Mouse (Mus musculus) forebrain, postnatal 0 days (tissue): Measurements from ENCODE around the gene Col6a6. TPM values are rescaled to one million over a fixed set of nuclear protein-coding genes. Genes with fewer than 3 reads are reported as not detected.

Experiments used
- ATAC-seq: fragments of 200-750 bp; cut with Nextera tagmentation; 2 replicates; pipeline ENCODE4 v1.8.0; 2017; ENCODE audit warnings: mild to moderate bottlenecking, moderate library complexity
- DNase-seq: peaks from one replicate; pipeline ENCODE4 v3.0.0-alpha.2; 2015
- H3K27ac ChIP-seq: fragments of 300-500 bp; sonication (generic); 2 replicates; pipeline ENCODE4 v1.5.1; 2014; ENCODE audit warnings: low read depth, mild to moderate bottlenecking, antibody characterized with exemption, low read length, moderate library complexity, mixed read lengths
- H3K27me3 ChIP-seq: fragments of 300-500 bp; sonication (generic); 2 replicates; pipeline ENCODE4 v1.6.1; 2014; ENCODE audit warnings: mild to moderate bottlenecking, low read length, mixed read lengths; ENCODE audit not compliant: insufficient read depth
- H3K36me3 ChIP-seq: fragments of 300-500 bp; sonication (generic); 2 replicates; pipeline ENCODE4 v1.6.1; 2014; ENCODE audit warnings: mild to moderate bottlenecking, moderate library complexity; ENCODE audit not compliant: insufficient read depth
- H3K4me1 ChIP-seq: fragments of 300-500 bp; sonication (generic); 2 replicates; pipeline ENCODE4 v1.6.1; 2014; ENCODE audit warnings: antibody characterized with exemption; ENCODE audit not compliant: insufficient read depth
- H3K4me2 ChIP-seq: fragments of 300-500 bp; sonication (generic); 2 replicates; pipeline ENCODE4 v1.6.1; 2014; ENCODE audit warnings: low read depth, mild to moderate bottlenecking, moderate library complexity
- H3K4me3 ChIP-seq: fragments of 300-500 bp; sonication (generic); 2 replicates; pipeline ENCODE4 v1.5.1; 2014; ENCODE audit warnings: low read depth, low read length, mixed read lengths
- H3K9ac ChIP-seq: fragments of 300-500 bp; sonication (generic); 2 replicates; pipeline ENCODE4 v1.6.1; 2014; ENCODE audit warnings: mild to moderate bottlenecking
- H3K9me3 ChIP-seq: fragments of 300-500 bp; sonication (generic); 2 replicates; pipeline ENCODE4 v1.6.1; 2016; ENCODE audit warnings: low read length
- CTCF ChIP-seq: sonication (generic); IDR thresholded peaks from 2 replicates; pipeline ENCODE4 v1.5.1; 2016; ENCODE audit warnings: antibody characterized with exemption, control low read depth, low read depth
- WGBS: fragments of 180-500 bp; shearing (Covaris S2); extraction: QIAGEN DNeasy Blood & Tissue Kit; methylation state at CpG from one replicate; pipeline ENCODE4 v1.1.7; 2014; 5-methylcytosine and 5-hydroxymethylcytosine counted together
- polyA plus RNA-seq: library from polyadenylated mRNA; unstranded; fragments of >200 nt; fragmentation: Nextera tagmentation; extraction: Ambion mirVana; gene quantifications from 2 replicates; pipeline ENCODE4 v1.2.1, GENCODE M21; 2015
- total RNA-seq: library from RNA; depleted of rRNA; stranded (reverse); fragments of >200 nt; gene quantifications from 2 replicates; pipeline ENCODE4 v1.2.3, GENCODE M21; 2014

The Col6a6 gene
- total and polyA plus RNA-seq, 2 experiments from 2014 or later, result 0.11 to 0.33 TPM

GRCm38 (mm10) chr9:105803416-105803815 lies 24.5 kb downstream of the Col6a6 start:
- Histone ChIP-seq H3K4me2 (no peak overlapping the region), H3K9me3 (no peaks in the 10 kb centered on the region), H3K27me3 (no peaks in the 10 kb centered on the region), H3K36me3 (no peaks in the 10 kb centered on the region), H3K4me3 (no peak overlapping the region), H3K4me1 (no peaks in the 10 kb centered on the region; the same call in 1 of the 2 replicates), H3K27ac (no peak overlapping the region), H3K9ac (no peak overlapping the region)
- ATAC-seq, result no peak
- TF ChIP-seq CTCF, result no peak
- DNase-seq, result no peak
- WGBS, result 87% methylated on average over 8 of the region's 8 CpGs

GRCm38 (mm10) chr9:105801463-105801862 lies 26.5 kb downstream of the Col6a6 start:
- WGBS, result 52% methylated on average over 5 of the region's 5 CpGs
- TF ChIP-seq CTCF, result no peak
- no peak overlapping the region for H3K4me2 ChIP-seq
- H3K9ac ChIP-seq, result no peak overlapping the region
- ATAC-seq, result no peak
- no peaks in the 10 kb centered on the region; the same call in 1 of the 2 replicates for H3K4me1 ChIP-seq
- no peak overlapping the region for H3K27ac ChIP-seq
- H3K9me3 ChIP-seq, result no peaks in the 10 kb centered on the region
- no peaks in the 10 kb centered on the region for H3K27me3 ChIP-seq
- no peak overlapping the region for H3K4me3 ChIP-seq
- DNase-seq, result no peak
- H3K36me3 ChIP-seq, result no peaks in the 10 kb centered on the region

GRCm38 (mm10) chr9:105800286-105800685 lies 27.7 kb downstream of the Col6a6 start:
- DNase-seq (no peak), ATAC-seq (no peak)
- H3K4me3 ChIP-seq, result no peak overlapping the region
- no peak overlapping the region for H3K9ac ChIP-seq
- TF ChIP-seq CTCF, result no peak
- H3K4me2 ChIP-seq, result no peak overlapping the region
- no peak overlapping the region for H3K27ac ChIP-seq
- H3K9me3 ChIP-seq, result no peaks in the 10 kb centered on the region
- no peaks in the 10 kb centered on the region for H3K27me3 ChIP-seq
- 94% methylated on average over 5 of the region's 5 CpGs for WGBS
- H3K36me3 ChIP-seq, result no peaks in the 10 kb centered on the region
- H3K4me1 ChIP-seq, result no peaks in the 10 kb centered on the region; the same call in 1 of the 2 replicates

- Histone ChIP-seq H3K27me3 (no peaks in the 10 kb centered on the region), H3K36me3 (no peaks in the 10 kb centered on the region), H3K4me2 (no peak overlapping the region), H3K4me3 (no peak overlapping the region), H3K27ac (no peak overlapping the region), H3K4me1 (no peaks in the 10 kb centered on the region; the same call in 1 of the 2 replicates), H3K9ac (no peak overlapping the region), H3K9me3 (no peaks in the 10 kb centered on the region)
- WGBS, result 30% methylated on average over 6 of the region's 6 CpGs
- DNase-seq (peak; percentile 63), ATAC-seq (no peak)
- TF ChIP-seq CTCF, result no peak
These were observed 31.8 kb downstream of the Col6a6 start for GRCm38 (mm10) chr9:105796137-105796536.

GRCm38 (mm10) chr9:105794965-105795364 lies 33.0 kb downstream of the Col6a6 start:
- H3K9me3 ChIP-seq, result no peaks in the 10 kb centered on the region
- no peak overlapping the region for H3K4me2 ChIP-seq
- WGBS, result 39% methylated on average over 4 of the region's 4 CpGs
- no peak overlapping the region for H3K9ac ChIP-seq
- no peak overlapping the region for H3K4me3 ChIP-seq
- TF ChIP-seq CTCF, result no peak
- no peak overlapping the region for H3K27ac ChIP-seq
- no peak for ATAC-seq
- H3K27me3 ChIP-seq, result no peaks in the 10 kb centered on the region
- no peak for DNase-seq
- no peaks in the 10 kb centered on the region for H3K36me3 ChIP-seq
- no peaks in the 10 kb centered on the region for H3K4me1 ChIP-seq

- H3K36me3 ChIP-seq, result no peaks in the 10 kb centered on the region
- H3K27ac ChIP-seq, result no peak overlapping the region
- no peaks in the 10 kb centered on the region for H3K4me1 ChIP-seq
- WGBS, result 64% methylated on average over 5 of the region's 5 CpGs
- H3K9me3 ChIP-seq, result no peaks in the 10 kb centered on the region
- H3K27me3 ChIP-seq, result no peaks in the 10 kb centered on the region
- no peak for TF ChIP-seq CTCF
- no peak for ATAC-seq
- H3K9ac ChIP-seq, result no peak overlapping the region
- DNase-seq, result no peak
- no peak overlapping the region for H3K4me3 ChIP-seq
- no peak overlapping the region for H3K4me2 ChIP-seq
These were observed 36.1 kb downstream of the Col6a6 start for GRCm38 (mm10) chr9:105791810-105792209.

- Histone ChIP-seq H3K4me3 (no peak overlapping the region), H3K4me1 (no peaks in the 10 kb centered on the region), H3K9ac (no peak overlapping the region), H3K27ac (no peak overlapping the region), H3K4me2 (no peak overlapping the region), H3K9me3 (no peaks in the 10 kb centered on the region), H3K36me3 (no peaks in the 10 kb centered on the region), H3K27me3 (no peaks in the 10 kb centered on the region)
- 68% methylated on average over 3 of the region's 3 CpGs for WGBS
- TF ChIP-seq CTCF, result no peak
- DNase-seq (no peak), ATAC-seq (no peak)
These were observed 39.8 kb downstream of the Col6a6 start for GRCm38 (mm10) chr9:105788203-105788602.

GRCm38 (mm10) chr9:105787800-105788199 lies 40.2 kb downstream of the Col6a6 start:
- Histone ChIP-seq H3K36me3 (no peaks in the 10 kb centered on the region), H3K4me2 (no peak overlapping the region), H3K4me1 (no peaks in the 10 kb centered on the region), H3K27ac (no peak overlapping the region), H3K9ac (no peak overlapping the region), H3K27me3 (no peaks in the 10 kb centered on the region), H3K4me3 (no peak overlapping the region), H3K9me3 (no peaks in the 10 kb centered on the region)
- DNase-seq, result no peak
- ATAC-seq, result no peak
- WGBS, result 80% methylated on average over 11 of the region's 11 CpGs
- no peak for TF ChIP-seq CTCF
